Mouse (Mus musculus): Measurements from ENCODE around the gene Hebp1. TPM values are rescaled to one million over a fixed set of nuclear protein-coding genes. Genes with fewer than 3 reads are reported as not detected.

Hebp1 gene
- total RNA-seq, 2 experiments from 2014 or later = 11.5 to 16.8 TPM

DNA sequence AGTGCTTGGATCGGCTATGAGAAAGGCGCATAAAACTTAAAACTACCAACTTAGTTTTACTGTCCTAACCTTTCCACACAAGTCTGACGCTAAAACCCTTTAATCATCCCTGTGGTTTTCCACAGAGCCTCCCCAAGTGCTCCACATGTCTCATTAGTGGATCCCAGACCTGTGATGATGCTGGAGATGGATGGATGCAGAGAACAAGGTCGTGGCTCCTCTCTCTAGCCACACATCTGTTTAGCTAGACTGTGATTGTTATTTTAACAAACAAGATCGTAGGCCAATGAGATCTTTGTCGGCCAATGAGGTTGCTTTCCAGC lies 84.7 kb downstream of the Hebp1 start:
- DNase-seq = no peak

DNA sequence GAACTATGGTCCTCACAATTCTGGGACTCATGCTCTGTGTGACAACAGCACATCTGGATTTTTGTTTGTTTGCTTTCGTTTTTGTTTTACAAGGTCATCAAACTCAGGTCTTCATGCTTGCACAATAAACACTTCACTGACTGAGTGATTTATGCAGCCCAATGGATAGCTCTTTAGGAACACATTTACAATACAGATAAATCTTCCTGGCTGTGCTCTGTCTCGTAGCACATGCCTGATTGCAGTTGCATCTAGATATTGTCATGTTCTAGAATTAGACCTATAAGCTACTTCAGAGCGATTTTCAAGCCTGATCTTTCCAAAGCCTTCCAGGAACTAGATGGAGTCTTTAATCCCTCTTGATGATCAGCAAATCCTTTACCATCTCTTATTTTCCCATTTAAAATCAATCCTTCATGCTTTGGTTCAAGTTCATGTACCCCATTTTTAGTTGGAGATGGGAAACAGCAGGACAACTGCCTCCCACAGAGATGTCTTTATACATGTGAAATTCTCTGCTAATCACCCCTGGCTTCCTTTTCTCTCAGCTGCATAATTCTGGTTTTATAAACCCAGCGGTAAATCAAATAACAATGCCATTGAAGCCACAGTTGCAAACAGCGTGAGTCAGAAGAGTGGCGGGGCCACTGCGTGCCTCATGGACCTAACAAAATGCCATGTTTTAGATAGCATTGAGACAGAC lies 85.3 kb downstream of the Hebp1 start:
- no peak for DNase-seq

DNA sequence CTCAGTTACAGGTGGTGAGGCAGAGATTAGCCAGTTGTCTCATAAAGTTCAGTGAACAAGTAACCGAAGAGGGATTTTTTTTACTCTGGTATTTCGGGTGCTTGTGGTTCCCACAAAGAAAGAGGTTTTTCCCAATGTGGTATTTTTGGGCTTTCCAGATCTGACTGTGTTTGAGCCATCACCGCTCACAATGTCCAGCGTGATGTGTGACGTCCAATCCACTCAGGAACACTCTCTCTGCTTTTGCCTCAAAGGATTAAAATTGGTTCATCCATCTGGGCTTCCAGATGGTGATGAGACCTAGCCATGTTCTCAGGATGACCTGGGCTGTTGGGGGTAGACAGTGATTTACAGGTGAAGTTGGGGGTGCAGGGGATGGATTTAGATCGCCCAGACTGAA lies 90.8 kb downstream of the Hebp1 start:
- no peak for DNase-seq

DNA sequence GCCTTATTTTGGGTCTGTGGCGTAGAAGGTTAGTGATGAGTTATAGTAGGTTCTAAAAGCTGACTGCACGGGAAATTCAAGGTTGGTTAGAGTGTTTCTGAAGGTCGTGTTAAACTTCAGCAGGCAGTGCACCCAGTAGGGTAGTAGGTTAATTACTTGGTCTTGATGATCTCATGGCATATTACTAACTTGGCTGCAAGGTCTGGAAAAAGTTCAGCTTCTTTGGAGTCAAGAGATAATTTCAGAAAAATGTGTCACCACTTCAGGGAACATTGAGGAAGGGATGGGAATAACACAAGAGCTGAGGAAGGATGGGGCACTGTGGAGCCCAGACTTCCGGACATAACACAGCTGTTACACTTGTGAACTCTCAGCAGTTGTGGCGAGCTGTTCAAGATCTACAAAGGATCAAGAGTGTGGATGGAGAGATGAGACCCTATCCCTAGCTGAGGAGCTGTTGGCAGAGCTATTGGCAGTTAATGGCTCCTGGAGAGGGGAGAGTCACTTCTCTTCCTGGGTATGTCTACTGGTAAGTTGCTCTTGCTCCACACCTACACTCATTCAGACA lies 95.0 kb downstream of the Hebp1 start:
- no peak for DNase-seq

DNA sequence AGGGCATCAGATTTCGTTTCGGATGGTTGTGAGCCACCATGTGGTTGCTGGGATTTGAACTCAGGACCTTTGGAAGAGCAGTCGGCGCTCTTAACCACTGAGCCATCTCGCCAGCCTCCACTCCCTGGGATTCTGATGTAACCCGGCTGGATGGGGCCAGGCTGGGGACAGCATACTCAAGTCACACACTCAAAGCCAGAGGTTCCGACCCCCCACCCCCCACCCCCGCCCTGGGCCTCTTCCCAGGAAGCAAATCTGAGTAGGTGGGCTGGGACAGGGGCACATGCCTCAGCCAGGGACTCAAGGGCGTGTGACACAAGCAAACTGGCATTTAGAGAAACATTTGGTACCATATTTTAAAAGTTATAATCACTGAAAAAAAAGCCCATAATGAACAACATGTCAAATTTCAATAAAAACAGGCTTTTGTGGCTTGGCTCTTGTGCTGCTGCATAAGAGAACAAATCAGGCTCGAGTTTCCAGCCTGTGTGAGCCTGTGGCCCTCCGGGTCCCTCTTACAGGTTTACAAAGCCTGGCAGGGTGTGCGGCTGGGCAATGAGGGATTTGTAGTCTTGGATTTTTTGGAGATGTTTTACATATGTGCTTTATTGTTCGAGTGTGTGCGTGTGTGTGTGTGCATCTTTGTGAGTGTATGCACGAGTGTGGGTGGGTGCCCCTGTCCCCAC lies 96.9 kb downstream of the Hebp1 start:
- DNase-seq = no peak

DNA sequence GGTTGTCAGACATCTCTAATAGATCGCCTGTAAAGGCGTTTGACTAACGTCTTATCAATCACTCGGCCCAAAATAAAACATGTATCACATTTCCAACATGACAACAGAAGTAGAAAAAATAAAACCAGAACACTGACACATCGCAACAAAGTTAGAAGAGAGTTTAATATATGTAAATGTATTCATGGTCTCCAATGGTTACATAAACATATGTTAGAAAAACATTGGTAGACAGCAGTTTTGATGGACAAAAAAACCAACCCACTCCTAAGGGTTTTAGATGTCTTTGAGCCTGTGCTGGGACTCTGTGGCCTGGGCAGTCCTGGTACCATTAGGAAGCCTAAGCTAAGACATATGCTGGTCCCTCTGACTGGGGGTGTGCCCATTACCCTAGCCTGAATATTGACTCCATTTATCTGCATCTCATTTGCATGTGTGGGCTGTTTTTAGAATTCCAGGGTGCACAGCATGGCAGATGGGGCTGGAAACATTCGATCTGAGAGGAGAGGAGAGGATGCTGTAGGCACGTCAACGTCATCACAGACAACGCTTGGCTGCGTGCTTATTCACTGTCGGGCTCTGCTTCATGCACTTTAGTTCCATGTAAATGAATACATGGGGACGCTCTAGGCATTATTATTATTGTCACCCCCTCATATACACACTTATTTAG lies 104.9 kb downstream of the Hebp1 start:
- no peak for DNase-seq

DNA sequence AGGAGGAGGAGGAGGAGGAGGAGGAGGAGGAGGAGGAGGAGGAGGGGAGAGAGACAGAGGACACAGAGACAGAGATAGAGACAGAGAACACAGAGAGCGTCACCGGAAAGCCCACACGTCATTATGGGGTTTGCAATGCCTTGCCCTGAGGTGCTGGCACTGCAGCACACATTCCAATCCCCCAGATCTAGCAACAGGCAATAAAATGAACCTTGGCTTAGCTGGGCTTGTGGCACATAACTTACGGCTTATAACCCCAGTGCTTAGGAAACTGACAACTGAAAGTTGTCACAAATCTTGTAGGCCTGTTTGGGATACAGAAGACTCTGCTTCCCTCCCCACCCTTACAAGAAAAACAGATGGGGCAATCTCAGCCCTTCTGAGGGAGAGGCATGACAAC lies 107.2 kb downstream of the Hebp1 start:
- DNase-seq = no peak

DNA sequence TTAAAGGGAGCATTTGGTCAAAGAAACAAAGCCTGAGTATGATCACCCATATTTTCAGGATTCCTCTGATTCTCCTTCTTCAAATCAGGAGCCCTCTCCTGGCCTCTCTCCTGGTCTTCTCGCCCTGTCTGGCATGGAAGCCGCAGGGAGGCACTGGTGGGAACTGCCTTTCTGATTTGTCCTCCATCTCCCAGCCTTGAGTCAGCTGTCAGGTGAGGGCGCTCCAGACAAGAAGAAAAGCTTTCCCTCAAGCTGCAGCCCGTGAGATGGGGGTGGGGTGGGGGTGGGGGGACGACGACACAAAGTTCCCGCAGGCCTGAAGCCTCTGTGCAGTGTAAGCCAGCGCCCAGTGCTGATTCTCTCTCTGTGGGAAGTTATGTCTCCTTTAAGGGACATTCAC lies 108.0 kb downstream of the Hebp1 start:
- DNase-seq = peak; percentile 22

DNA sequence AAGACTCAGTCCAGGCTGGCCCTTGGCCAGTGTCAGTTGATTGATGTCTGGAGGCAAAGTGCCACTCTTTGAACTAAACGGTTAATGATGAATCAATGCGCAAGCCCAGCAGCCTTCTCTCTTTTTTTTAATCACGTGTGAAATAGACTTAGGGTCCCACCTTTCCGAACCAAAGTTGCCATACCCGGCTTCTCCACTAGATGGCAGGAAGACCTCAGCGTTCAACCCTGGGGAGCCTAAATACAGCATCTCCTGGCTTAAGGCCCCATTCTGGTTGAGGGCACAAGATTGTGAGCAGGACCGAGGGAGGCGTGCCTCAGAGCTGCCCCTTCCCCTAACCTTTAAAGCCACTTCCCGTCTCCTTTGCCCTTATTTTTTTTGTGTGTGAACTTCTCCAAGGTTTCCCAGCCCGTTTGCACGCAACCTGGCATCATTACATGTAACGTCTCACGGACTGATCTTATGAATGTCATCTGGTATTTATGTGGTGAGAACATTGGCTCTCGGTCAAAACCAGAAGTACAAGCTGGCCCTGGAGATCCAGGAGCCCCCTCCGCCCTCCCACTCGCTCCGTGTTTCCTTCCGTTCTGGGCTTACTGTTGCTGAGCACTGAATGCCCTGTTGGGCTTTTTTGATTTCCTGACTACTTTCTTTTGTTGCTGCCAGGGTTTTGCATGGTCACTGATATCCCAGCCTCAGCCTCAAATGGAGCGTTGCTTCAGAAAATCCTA lies 109.9 kb downstream of the Hebp1 start:
- peak; percentile 85 for DNase-seq

Other genes with a start within 250 kb of the Hebp1 start
- 1 to 10 TPM; 3.7 to 5.2 TPM for gene Apold1, start 216.3 kb downstream of the Hebp1 start, total RNA-seq (2021)
- gene Ddx47, start 186.4 kb downstream of the Hebp1 start, total RNA-seq (2021) = 10 to 100 TPM; 33.1 to 33.5 TPM
- under 1 TPM; 0.56 to 0.66 TPM for gene Gprc5a, start 132.4 kb downstream of the Hebp1 start, total RNA-seq (2021)
- not detected for gene Gprc5d, start 79.7 kb downstream of the Hebp1 start, total RNA-seq (2021)
- gene Fam234b, start within 50 bp of the Hebp1 start, total RNA-seq (2021) = 1 to 10 TPM; 3.0 to 6.9 TPM
- gene Gsg1, start 56.3 kb upstream of the Hebp1 start, total RNA-seq (2021) = under 1 TPM in 1 of 2 experiments, not detected in 1; 0.38 TPM
- gene Pbp2, start 112.4 kb upstream of the Hebp1 start, total RNA-seq (2021) = not detected
- gene Emp1, start 164.5 kb upstream of the Hebp1 start, total RNA-seq (2021) = 100 to 1,000 TPM; 145 to 163 TPM

All from gastrocnemius, postnatal 10 days (tissue).